ENCODE assay signal across 7 mouse cellular contexts in genomic region chrX:49181136-49181535, GRCm38 (mm10).
"Had no signal": no experiment of that assay in that cellular context is flagged by ENCODE, and none has a peak within 500 bp of the region (broad histone marks: within the 10 kb centered on the region; RNA-seq: fewer than 3 reads in every experiment).

No protein-coding gene starts in this region.

- DNase-seq: layer of hippocampus, adult 9-11 months; layer of hippocampus, postnatal 36 days; lung, adult 18-20 months; right cerebral cortex, postnatal 25 days had no signal

- H3K27me3 ChIP-seq: limb, embryonic 15.5 days; midbrain, embryonic 13.5 days had no signal

- H3K36me3 ChIP-seq: limb, embryonic 15.5 days; midbrain, embryonic 13.5 days had no signal

- H3K27ac ChIP-seq: limb, embryonic 15.5 days; liver, embryonic 14.5 days; midbrain, embryonic 13.5 days had no signal

- H3K4me1 ChIP-seq: limb, embryonic 15.5 days; midbrain, embryonic 13.5 days had no signal

- H3K9ac ChIP-seq: limb, embryonic 15.5 days; liver, embryonic 14.5 days; midbrain, embryonic 13.5 days had no signal

- ATAC-seq: midbrain, embryonic 13.5 days had no signal

- H3K9me3 ChIP-seq: limb, embryonic 15.5 days; midbrain, embryonic 13.5 days had no signal

- H3K4me3 ChIP-seq: limb, embryonic 15.5 days; midbrain, embryonic 13.5 days had no signal

- H3K4me2 ChIP-seq: limb, embryonic 15.5 days; midbrain, embryonic 13.5 days had no signal
